Mouse (Mus musculus) CH12F3 (cell line): Measurements from ENCODE around the gene Srsf2.
"Not testable (repeated sequence)": the region's sequence is repeated elsewhere in the genome, so short reads cannot be mapped to it uniquely, and the experiment has no call there.

Source experiments
- in situ Hi-C: fragments of 300-500 bp; cut with MboI; formaldehyde crosslinking; loops from 2 replicates; pipeline ENCODE4 v1.14.3; 2020; ENCODE audit warnings: low sequenced_read_pairs

Gene Srsf2

DNA sequence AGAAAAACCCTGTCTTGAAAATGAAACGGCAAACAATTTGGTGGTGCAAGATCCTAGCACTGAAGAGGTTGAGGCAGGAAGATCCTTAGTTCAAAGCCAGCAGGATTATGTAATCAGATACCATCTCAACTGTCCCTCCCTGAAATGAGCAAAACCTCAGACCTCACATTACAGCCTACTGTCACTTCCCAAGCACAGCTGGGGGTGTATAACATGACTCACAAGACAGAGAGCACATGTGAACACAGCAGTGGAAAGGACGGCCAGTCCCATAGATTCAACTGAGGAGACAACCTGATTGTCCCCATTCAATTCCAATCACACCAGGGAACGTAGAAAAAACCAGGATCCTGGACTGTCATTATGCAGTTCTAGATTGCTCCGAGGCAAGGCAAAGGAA is 16.6 kb downstream of the Srsf2 start:
- in situ Hi-C loops: no loop called here

DNA sequence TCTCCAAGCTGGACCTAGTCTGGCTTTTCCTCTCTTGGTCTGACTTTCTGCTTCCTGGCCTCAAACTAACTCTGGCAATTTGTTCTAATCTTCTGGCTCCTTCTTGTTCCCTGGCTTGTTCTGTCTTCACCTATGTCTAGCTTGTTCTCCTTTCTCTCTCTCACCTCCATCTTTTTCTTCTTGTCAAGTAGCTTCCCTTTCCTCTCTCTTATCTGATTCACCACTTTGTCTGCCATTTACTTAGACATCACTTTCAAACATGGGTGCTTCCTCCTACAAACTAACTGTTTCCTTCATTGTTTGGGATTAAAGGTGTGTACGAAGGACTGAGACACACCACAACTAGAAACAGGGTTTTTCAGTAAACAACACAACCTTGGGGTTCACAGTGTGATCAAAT is 17.9 kb downstream of the Srsf2 start:
- in situ Hi-C loops: no loop called here

GRCm38 (mm10) chr11:116832172-116832685 is 20.7 kb downstream of the Srsf2 start:
- in situ Hi-C loops: no loop called here

GRCm38 (mm10) chr11:116827534-116828165 is 25.2 kb downstream of the Srsf2 start, which contains the start of gene Mxra7:
Gene Mxra7, minus strand, starts transcription at chr11:116828046.
- in situ Hi-C loops: no loop called here

- in situ Hi-C loops: no loop called here
Measured at GRCm38 (mm10) chr11:116826550-116827504, 26.1 kb downstream of the Srsf2 start.

DNA sequence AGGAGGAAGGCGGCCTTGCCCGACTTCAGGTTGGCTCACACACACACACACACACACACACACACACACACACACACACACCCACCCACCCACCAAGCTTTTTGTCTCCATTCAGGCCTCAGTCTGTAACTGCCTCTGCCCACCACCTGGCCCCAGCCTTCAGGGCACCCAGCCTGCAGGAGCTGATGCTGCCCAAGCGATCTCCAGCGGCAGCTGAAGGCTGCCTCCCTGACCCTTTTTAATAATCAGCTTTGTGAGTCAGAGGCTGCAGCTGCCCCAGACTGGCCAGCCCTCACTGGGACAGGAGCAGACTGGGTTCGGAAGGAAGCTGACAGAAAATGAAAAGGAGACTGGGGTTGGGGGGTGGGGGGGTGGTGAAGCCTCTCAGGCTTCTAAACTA is 27.7 kb downstream of the Srsf2 start:
- in situ Hi-C loops: no loop called here

- in situ Hi-C loops: not testable (repeated sequence)
Measured at GRCm38 (mm10) chr11:116823885-116824284, 29.0 kb downstream of the Srsf2 start.

- in situ Hi-C loops: no loop called here
Measured at GRCm38 (mm10) chr11:116823255-116823654, 29.6 kb downstream of the Srsf2 start.

DNA sequence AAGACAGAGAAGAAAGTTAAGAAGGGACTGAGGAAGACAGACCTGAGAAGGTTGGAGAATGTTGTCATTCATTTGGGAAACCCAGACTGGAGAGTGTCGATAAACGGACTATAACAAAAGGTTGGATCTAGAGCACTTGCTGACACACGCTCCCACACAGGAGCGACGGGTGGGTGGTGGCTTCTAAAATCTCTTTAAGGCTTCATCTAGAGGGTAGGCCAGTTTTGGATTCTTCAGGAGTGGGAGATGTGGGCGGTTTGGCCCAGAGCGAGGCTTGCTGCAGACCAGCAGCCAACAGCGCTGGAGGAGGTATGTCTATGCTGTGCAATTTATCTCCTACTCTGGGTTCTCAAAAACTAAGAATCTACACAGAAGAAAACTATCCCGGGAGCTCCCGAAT is 30.3 kb downstream of the Srsf2 start:
- in situ Hi-C loops: no loop called here

GRCm38 (mm10) chr11:116822215-116822614 is 30.7 kb downstream of the Srsf2 start:
- in situ Hi-C loops: no loop called here

GRCm38 (mm10) chr11:116821057-116821940 is 31.6 kb downstream of the Srsf2 start:
- in situ Hi-C loops: no loop called here

- in situ Hi-C loops: no loop called here
Measured at GRCm38 (mm10) chr11:116819932-116820593, 32.8 kb downstream of the Srsf2 start.

GRCm38 (mm10) chr11:116818722-116819121 is 34.2 kb downstream of the Srsf2 start:
- in situ Hi-C loops: no loop called here

GRCm38 (mm10) chr11:116817567-116817966 is 35.3 kb downstream of the Srsf2 start:
- in situ Hi-C loops: no loop called here

- in situ Hi-C loops: no loop called here
Measured at GRCm38 (mm10) chr11:116816769-116817168, 36.1 kb downstream of the Srsf2 start.

DNA sequence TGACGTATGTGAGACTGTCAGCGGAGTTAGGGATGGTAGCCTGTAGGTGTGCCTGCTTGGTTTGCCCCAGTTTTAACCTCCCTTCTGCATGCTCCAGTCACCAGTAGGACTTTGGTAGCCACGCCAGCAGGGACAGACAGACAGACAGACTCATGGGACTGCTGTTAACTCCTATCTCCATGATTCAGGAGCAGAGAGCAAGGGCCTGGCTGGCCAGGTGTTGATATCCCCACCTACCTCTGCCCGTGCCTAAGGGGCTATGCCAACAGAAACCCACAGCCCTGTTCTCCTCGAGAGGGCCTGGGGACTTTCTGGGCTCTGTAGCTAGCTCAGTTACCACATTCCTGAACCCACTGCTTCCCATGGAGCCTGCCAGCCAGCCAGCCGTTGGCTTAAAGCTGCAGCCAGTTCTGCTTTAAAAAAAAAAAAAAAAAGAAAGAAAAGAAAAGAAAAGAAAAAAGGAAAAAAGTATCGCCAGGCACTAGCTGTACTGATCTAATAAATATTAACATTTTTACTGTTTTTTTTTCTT is 37.9 kb downstream of the Srsf2 start:
- in situ Hi-C loops: no loop called here

GRCm38 (mm10) chr11:116814076-116814883 is 38.6 kb downstream of the Srsf2 start:
- in situ Hi-C loops: no loop called here

DNA sequence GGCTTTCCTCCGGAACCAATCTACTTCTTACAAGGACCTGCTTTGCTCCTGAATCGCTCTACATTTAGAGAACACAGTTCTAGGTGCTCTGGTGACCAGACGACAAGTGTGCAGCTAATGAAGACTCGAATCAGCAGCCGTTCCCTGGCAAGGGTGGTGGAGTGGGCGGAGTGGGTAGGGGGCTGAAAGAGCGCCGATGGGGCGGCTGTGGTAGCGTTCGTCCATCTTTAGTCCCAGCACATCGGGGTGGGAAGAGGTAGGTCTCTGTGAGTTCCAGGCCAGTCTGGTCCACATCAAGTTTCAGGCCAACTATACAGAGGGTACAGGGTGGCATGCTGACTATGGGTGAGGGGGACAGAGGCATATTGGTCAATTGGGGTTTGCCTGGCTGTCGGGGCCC is 39.3 kb downstream of the Srsf2 start:
- in situ Hi-C loops: no loop called here
